Mouse (Mus musculus) hindbrain, postnatal 0 days (tissue): ENCODE data around the gene Pdzd3. TPM values are rescaled to one million over a fixed set of nuclear protein-coding genes. Genes with fewer than 3 reads are reported as not detected.

Experiments
- ATAC-seq: fragments of 200-750 bp; cut with Nextera tagmentation; 2 replicates; pipeline ENCODE4 v1.8.0; 2017; ENCODE audit warnings: mild to moderate bottlenecking, moderate TSS enrichment, moderate library complexity
- DNase-seq: peaks from one replicate; pipeline ENCODE4 v3.0.0-alpha.2; 2015; ENCODE audit warnings: low spot score
- H3K27ac ChIP-seq: fragments of 300-500 bp; sonication (generic); 2 replicates; pipeline ENCODE4 v1.5.1; 2014; ENCODE audit warnings: mild to moderate bottlenecking
- H3K27me3 ChIP-seq: fragments of 300-500 bp; sonication (generic); 2 replicates; pipeline ENCODE4 v1.6.1; 2014; ENCODE audit warnings: low read length, mixed read lengths; ENCODE audit not compliant: insufficient read depth
- H3K36me3 ChIP-seq: fragments of 300-500 bp; sonication (generic); 2 replicates; pipeline ENCODE4 v1.6.1; 2014; ENCODE audit warnings: low read length, mixed read lengths; ENCODE audit not compliant: insufficient read depth
- H3K4me1 ChIP-seq: fragments of 300-500 bp; sonication (generic); 2 replicates; pipeline ENCODE4 v1.6.1; 2014; ENCODE audit warnings: antibody characterized with exemption, low read length, mixed read lengths; ENCODE audit not compliant: insufficient read depth
- H3K4me2 ChIP-seq: fragments of 300-500 bp; sonication (generic); 2 replicates; pipeline ENCODE4 v1.6.1; 2014; ENCODE audit warnings: low read depth, mild to moderate bottlenecking, low read length, moderate library complexity, mixed read lengths
- H3K4me3 ChIP-seq: fragments of 300-500 bp; sonication (generic); 2 replicates; pipeline ENCODE4 v1.5.1; 2014; ENCODE audit warnings: low read length
- H3K9ac ChIP-seq: fragments of 300-500 bp; sonication (generic); replicated peaks from 2 replicates; pipeline ENCODE4 v1.6.1; 2014; ENCODE audit warnings: mild to moderate bottlenecking, low read length, moderate library complexity, mixed read lengths
- H3K9me3 ChIP-seq: fragments of 300-500 bp; sonication (generic); 2 replicates; pipeline ENCODE4 v1.6.1; 2016; ENCODE audit warnings: low read length, mixed read lengths
- CTCF ChIP-seq: IDR thresholded peaks from 2 replicates; pipeline ENCODE4 v1.5.1; 2016; ENCODE audit warnings: antibody characterized with exemption, control low read depth, low read depth
- WGBS: fragments of 180-500 bp; shearing (Covaris S2); extraction: QIAGEN DNeasy Blood & Tissue Kit; methylation state at CpG from one replicate; pipeline ENCODE4 v1.1.7; 2014; 5-methylcytosine and 5-hydroxymethylcytosine counted together
- polyA plus RNA-seq: library from polyadenylated mRNA; unstranded; fragments of >200 nt; fragmentation: Nextera tagmentation; extraction: Ambion mirVana; gene quantifications from 2 replicates; pipeline ENCODE4 v1.2.1, GENCODE M21; 2015
- total RNA-seq: library from RNA; depleted of rRNA; stranded (reverse); fragments of >200 nt; gene quantifications from 2 replicates; pipeline ENCODE4 v1.2.3, GENCODE M21; 2014; rRNA removed

Pdzd3 gene
- total and polyA plus RNA-seq, 2 experiments from 2014 or later: 0.13 to 0.31 TPM

- no peak for TF ChIP-seq CTCF
- Histone ChIP-seq H3K4me3 (no peak overlapping the region), H3K4me1 (no peaks in the 10 kb centered on the region), H3K27me3 (no peaks in the 10 kb centered on the region), H3K9ac (no peak overlapping the region), H3K27ac (no peak overlapping the region), H3K9me3 (no peaks in the 10 kb centered on the region), H3K36me3 (no peaks in the 10 kb centered on the region), H3K4me2 (no peak overlapping the region)
- no peak for DNase-seq
- no peak for ATAC-seq
- WGBS: 91% methylated on average over 4 of the region's 4 CpGs
These were observed 38.9 kb downstream of the Pdzd3 start for GRCm38 (mm10) chr9:44212406-44212805.

DNA sequence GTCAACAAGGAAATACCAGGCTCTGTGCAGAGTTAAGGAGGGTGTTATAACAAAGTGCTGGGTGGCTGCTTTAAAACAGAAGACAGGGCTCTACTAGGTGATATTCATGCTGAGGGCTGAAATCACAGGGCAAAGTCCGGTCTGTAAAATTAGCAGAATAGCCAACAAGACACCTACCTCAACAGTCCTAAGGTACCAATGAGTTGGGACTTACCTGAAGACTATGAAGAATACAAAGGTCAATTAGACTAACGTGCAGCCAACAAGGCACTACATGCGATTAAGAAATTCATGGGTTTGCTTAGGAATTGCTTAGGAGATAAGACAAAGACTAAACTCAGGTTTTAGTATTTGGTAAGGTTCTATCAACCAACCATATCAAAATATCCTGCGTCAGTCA lies 41.9 kb downstream of the Pdzd3 start:
- no peaks in the 10 kb centered on the region for H3K4me1 ChIP-seq
- no peak for TF ChIP-seq CTCF
- ATAC-seq (no peak), DNase-seq (no peak)
- no peaks in the 10 kb centered on the region for H3K9me3 ChIP-seq
- no peak overlapping the region for H3K9ac ChIP-seq
- H3K27ac ChIP-seq: no peak overlapping the region
- no peak overlapping the region for H3K4me3 ChIP-seq
- no peaks in the 10 kb centered on the region for H3K27me3 ChIP-seq
- 95% methylated on average over 4 of the region's 4 CpGs for WGBS
- H3K36me3 ChIP-seq: no peaks in the 10 kb centered on the region
- H3K4me2 ChIP-seq: no peak overlapping the region

DNA sequence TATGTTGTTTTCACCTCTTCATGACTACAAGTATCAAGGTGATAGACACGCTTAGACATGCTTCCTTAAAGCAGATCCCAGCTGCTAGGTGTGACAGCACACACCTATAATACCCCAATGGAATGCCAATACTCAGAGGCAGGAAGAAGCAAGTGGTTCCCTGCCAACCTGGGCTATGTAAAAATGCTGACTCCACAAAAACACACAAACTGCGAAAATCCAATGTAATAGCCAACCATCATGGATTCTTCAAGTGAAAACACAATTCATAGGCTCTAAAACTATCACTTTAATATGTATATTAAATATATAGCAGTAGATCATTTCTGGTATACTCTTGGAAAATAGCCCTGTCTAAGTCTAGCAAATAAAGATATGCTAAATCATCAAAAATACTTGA lies 43.4 kb downstream of the Pdzd3 start:
- ATAC-seq: no peak
- TF ChIP-seq CTCF: no peak
- Histone ChIP-seq H3K4me3 (no peak overlapping the region), H3K27ac (no peak overlapping the region), H3K9me3 (no peaks in the 10 kb centered on the region), H3K27me3 (no peaks in the 10 kb centered on the region), H3K4me2 (no peak overlapping the region), H3K4me1 (no peaks in the 10 kb centered on the region), H3K36me3 (no peaks in the 10 kb centered on the region), H3K9ac (no peak overlapping the region)
- DNase-seq: no peak
- 89% methylated on average over 2 of the region's 2 CpGs for WGBS

DNA sequence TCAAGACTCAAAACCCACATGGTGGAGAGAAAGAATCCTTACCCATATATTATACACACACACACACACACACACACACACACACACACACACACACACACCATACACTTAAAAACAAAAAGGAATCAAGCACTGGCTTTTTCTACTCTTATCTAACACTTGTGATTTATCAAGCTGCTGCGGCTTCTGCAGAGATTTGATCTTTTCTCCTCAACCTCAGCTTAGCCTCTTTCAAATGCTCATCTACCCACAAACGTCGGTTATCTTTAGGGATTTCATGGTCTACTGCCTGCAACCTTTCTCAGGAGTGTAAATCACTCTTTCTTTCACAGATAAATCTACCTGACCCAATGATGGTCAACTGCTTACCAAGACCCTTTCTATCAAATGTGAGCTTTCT lies 50.8 kb downstream of the Pdzd3 start:
- Histone ChIP-seq H3K4me3 (no peak overlapping the region), H3K4me1 (no peaks in the 10 kb centered on the region), H3K27me3 (no peaks in the 10 kb centered on the region), H3K27ac (no peak overlapping the region), H3K9ac (no peak overlapping the region), H3K4me2 (no peak overlapping the region), H3K36me3 (peaks cover 9% of the 10 kb centered on the region; the same call in 1 of the 2 replicates), H3K9me3 (no peaks in the 10 kb centered on the region)
- DNase-seq (no peak), ATAC-seq (no peak)
- WGBS: 85% methylated on average over 3 of the region's 3 CpGs
- no peak for TF ChIP-seq CTCF

DNA sequence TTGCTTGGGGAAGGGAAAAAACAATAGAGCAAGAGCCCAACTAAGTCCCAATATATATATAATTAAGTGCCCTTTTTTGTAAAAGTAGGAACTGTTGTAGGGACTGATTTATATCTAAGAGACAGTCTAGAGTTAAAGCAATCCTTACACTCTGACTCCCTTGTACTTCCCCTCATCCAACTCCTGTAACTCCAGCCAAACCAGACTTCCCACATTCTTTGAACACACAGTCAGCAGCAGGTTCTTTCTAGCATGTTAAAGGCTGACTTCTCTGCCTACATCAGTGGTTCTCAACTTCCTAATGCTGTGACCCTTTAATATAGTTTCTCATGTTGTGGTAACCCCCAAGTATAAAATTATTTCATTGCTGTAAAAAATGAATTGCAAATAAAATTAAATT lies 51.7 kb downstream of the Pdzd3 start:
- Histone ChIP-seq H3K4me3 (no peak overlapping the region), H3K27me3 (no peaks in the 10 kb centered on the region), H3K4me1 (no peaks in the 10 kb centered on the region), H3K4me2 (no peak overlapping the region), H3K27ac (no peak overlapping the region), H3K9me3 (no peaks in the 10 kb centered on the region), H3K9ac (no peak overlapping the region), H3K36me3 (peaks cover 9% of the 10 kb centered on the region; the same call in 1 of the 2 replicates)
- no peak for DNase-seq
- no peak for ATAC-seq
- no peak for TF ChIP-seq CTCF

DNA sequence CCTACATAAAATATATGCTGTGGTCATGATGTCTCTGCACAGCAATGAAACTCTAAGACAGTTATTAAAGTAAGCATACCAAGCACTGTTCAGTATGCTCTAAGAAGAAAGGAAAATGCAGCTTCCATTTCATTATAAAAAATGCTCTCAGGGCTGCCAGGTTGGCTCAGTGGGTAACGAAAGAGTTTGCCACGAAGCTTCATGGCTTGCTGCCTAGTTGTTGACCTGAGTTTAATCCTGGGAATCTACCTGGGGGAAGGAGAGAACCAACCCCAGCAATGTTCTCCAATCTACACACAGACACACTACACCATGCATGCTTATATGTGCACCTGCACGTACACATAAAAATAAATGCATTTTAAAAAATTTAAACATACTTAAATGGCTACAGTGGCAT lies 52.1 kb downstream of the Pdzd3 start:
- Histone ChIP-seq H3K4me1 (no peaks in the 10 kb centered on the region), H3K9ac (no peak overlapping the region), H3K4me2 (no peak overlapping the region), H3K4me3 (no peak overlapping the region), H3K9me3 (no peaks in the 10 kb centered on the region), H3K27ac (no peak overlapping the region), H3K36me3 (peaks cover 9% of the 10 kb centered on the region; the same call in 1 of the 2 replicates), H3K27me3 (no peaks in the 10 kb centered on the region)
- WGBS: 70% methylated on average over 3 of the region's 3 CpGs
- no peak for TF ChIP-seq CTCF
- DNase-seq: no peak
- ATAC-seq: no peak

Other genes starting within 250 kb of the Pdzd3 start
- 131 and 138 TPM in 2 replicates for gene Thy1, start 208.1 kb downstream of the Pdzd3 start, total RNA-seq
- gene Thy1, start 208.1 kb downstream of the Pdzd3 start, polyA plus RNA-seq: 49.6 and 51.1 TPM in 2 replicates
- gene Usp2, start 184.4 kb downstream of the Pdzd3 start, total RNA-seq: 11.0 and 14.2 TPM in 2 replicates
- gene Usp2, start 184.4 kb downstream of the Pdzd3 start, polyA plus RNA-seq: 19.6 and 20.5 TPM in 2 replicates
- gene Mfrp, start 149.7 kb downstream of the Pdzd3 start, total RNA-seq: 2.8 and 4.0 TPM in 2 replicates
- gene Mfrp, start 149.7 kb downstream of the Pdzd3 start, polyA plus RNA-seq: 0.24 and 0.50 TPM in 2 replicates
- 36.7 and 39.5 TPM in 2 replicates for gene C1qtnf5, start 144.2 kb downstream of the Pdzd3 start, total RNA-seq
- gene C1qtnf5, start 144.2 kb downstream of the Pdzd3 start, polyA plus RNA-seq: 12.3 and 12.8 TPM in 2 replicates
- gene Gm49380, start 138.0 kb downstream of the Pdzd3 start, total RNA-seq: not detected in 2 replicates
- 0.21 TPM in 1 of 2 replicates, not detected in the other for gene Gm49380, start 138.0 kb downstream of the Pdzd3 start, polyA plus RNA-seq
- gene Rnf26, start 138.0 kb downstream of the Pdzd3 start, total RNA-seq: 17.5 and 24.3 TPM in 2 replicates
- 38.0 and 41.1 TPM in 2 replicates for gene Rnf26, start 138.0 kb downstream of the Pdzd3 start, polyA plus RNA-seq
- gene Mcam, start 117.0 kb downstream of the Pdzd3 start, total RNA-seq: 23.7 and 29.5 TPM in 2 replicates
- gene Mcam, start 117.0 kb downstream of the Pdzd3 start, polyA plus RNA-seq: 8.0 and 9.0 TPM in 2 replicates
- 24.2 and 30.5 TPM in 2 replicates for gene Cbl, start 17.4 kb downstream of the Pdzd3 start, total RNA-seq
- gene Cbl, start 17.4 kb downstream of the Pdzd3 start, polyA plus RNA-seq: 13.2 and 14.3 TPM in 2 replicates
- gene Ccdc153, start 10.8 kb downstream of the Pdzd3 start, total RNA-seq: 1.0 TPM in 1 of 2 replicates, not detected in the other
- gene Ccdc153, start 10.8 kb downstream of the Pdzd3 start, polyA plus RNA-seq: 2.2 and 2.6 TPM in 2 replicates
- 5.7 and 12.7 TPM in 2 replicates for gene Nlrx1, start 17.1 kb upstream of the Pdzd3 start, total RNA-seq
- 5.1 and 6.9 TPM in 2 replicates for gene Nlrx1, start 17.1 kb upstream of the Pdzd3 start, polyA plus RNA-seq
- 59.1 and 69.6 TPM in 2 replicates for gene Abcg4, start 37.1 kb upstream of the Pdzd3 start, total RNA-seq
- 21.0 and 24.1 TPM in 2 replicates for gene Abcg4, start 37.1 kb upstream of the Pdzd3 start, polyA plus RNA-seq
- 28.4 and 38.6 TPM in 2 replicates for gene Hinfp, start 54.2 kb upstream of the Pdzd3 start, total RNA-seq
- gene Hinfp, start 54.2 kb upstream of the Pdzd3 start, polyA plus RNA-seq: 14.8 and 15.2 TPM in 2 replicates
- gene C2cd2l, start 68.8 kb upstream of the Pdzd3 start, total RNA-seq: 50.5 and 55.6 TPM in 2 replicates
- gene C2cd2l, start 68.8 kb upstream of the Pdzd3 start, polyA plus RNA-seq: 19.6 and 22.8 TPM in 2 replicates
- 16.4 and 24.6 TPM in 2 replicates for gene Dpagt1, start 74.5 kb upstream of the Pdzd3 start, total RNA-seq
- 30.9 and 34.9 TPM in 2 replicates for gene Dpagt1, start 74.5 kb upstream of the Pdzd3 start, polyA plus RNA-seq
- gene H2afx, start 83.2 kb upstream of the Pdzd3 start, total RNA-seq: 272 and 314 TPM in 2 replicates
- gene H2afx, start 83.2 kb upstream of the Pdzd3 start, polyA plus RNA-seq: 123 and 136 TPM in 2 replicates
- 38.7 and 38.8 TPM in 2 replicates for gene Hmbs, start 92.8 kb upstream of the Pdzd3 start, total RNA-seq
- gene Hmbs, start 92.8 kb upstream of the Pdzd3 start, polyA plus RNA-seq: 64.3 and 67.3 TPM in 2 replicates
- 41.6 and 53.2 TPM in 2 replicates for gene Vps11, start 110.2 kb upstream of the Pdzd3 start, total RNA-seq
- gene Vps11, start 110.2 kb upstream of the Pdzd3 start, polyA plus RNA-seq: 39.3 and 39.9 TPM in 2 replicates
- 60.6 and 95.7 TPM in 2 replicates for gene Hyou1, start 128.0 kb upstream of the Pdzd3 start, total RNA-seq
- gene Hyou1, start 128.0 kb upstream of the Pdzd3 start, polyA plus RNA-seq: 15.5 and 17.4 TPM in 2 replicates
- 72.7 and 93.9 TPM in 2 replicates for gene Slc37a4, start 145.4 kb upstream of the Pdzd3 start, total RNA-seq
- 40.2 and 40.3 TPM in 2 replicates for gene Slc37a4, start 145.4 kb upstream of the Pdzd3 start, polyA plus RNA-seq
- gene Rps25, start 155.7 kb upstream of the Pdzd3 start, total RNA-seq: 190 and 229 TPM in 2 replicates
- gene Rps25, start 155.7 kb upstream of the Pdzd3 start, polyA plus RNA-seq: 1,650 and 1,709 TPM in 2 replicates
- gene Trappc4, start 156.1 kb upstream of the Pdzd3 start, total RNA-seq: 108 and 120 TPM in 2 replicates
- 293 and 307 TPM in 2 replicates for gene Trappc4, start 156.1 kb upstream of the Pdzd3 start, polyA plus RNA-seq
- gene Ccdc84, start 167.1 kb upstream of the Pdzd3 start, total RNA-seq: 14.7 and 23.6 TPM in 2 replicates
- gene Ccdc84, start 167.1 kb upstream of the Pdzd3 start, polyA plus RNA-seq: 26.0 and 31.1 TPM in 2 replicates
- not detected in 2 replicates for gene Foxr1, start 189.7 kb upstream of the Pdzd3 start, total RNA-seq
- gene Foxr1, start 189.7 kb upstream of the Pdzd3 start, polyA plus RNA-seq: not detected in 2 replicates
- gene Upk2, start 203.5 kb upstream of the Pdzd3 start, total RNA-seq: not detected in 2 replicates
- not detected in 2 replicates for gene Upk2, start 203.5 kb upstream of the Pdzd3 start, polyA plus RNA-seq
- 32.7 and 44.5 TPM in 2 replicates for gene Bcl9l, start 231.4 kb upstream of the Pdzd3 start, total RNA-seq
- 7.8 and 8.4 TPM in 2 replicates for gene Bcl9l, start 231.4 kb upstream of the Pdzd3 start, polyA plus RNA-seq